Mouse (Mus musculus): ENCODE results near the gene Myl3. TPM values are rescaled to one million over a fixed set of nuclear protein-coding genes. Genes with fewer than 3 reads are reported as not detected.

Myl3 gene
- total RNA-seq, 2 experiments from 2014 or later, result 10,942 to 11,353 TPM

DNA sequence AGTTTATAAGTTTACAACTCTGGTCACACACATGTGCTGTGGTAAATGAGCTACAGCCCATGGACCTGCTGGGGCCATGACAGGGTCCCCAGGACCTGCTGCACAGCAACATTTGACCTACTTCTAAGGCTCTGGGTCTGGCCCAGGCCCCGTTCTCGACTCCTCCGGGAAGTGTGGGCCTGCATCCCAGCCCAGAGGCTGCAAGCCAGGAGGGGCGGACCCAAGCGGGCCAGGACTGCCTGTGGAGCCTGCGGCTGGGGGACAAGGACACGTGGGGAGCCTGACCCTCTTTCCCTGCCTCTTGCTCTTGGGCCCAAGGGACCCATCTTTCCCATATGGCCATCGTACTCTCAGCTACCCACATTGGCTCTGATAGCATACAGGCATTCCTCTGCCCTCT, 16.9 kb downstream of the Myl3 start:
- intact Hi-C loops (cut with DNase I), result loop anchor here (1.0 kb wide), 2 partner anchors 28 to 41 kb away; no protein-coding TSS in a partner anchor

GRCm38 (mm10) chr9:110759265-110759664, 17.6 kb downstream of the Myl3 start:
- DNase-seq, result peak; percentile 70 to 74
- intact Hi-C loops (cut with DNase I), result loop anchor here (1.0 kb wide), 2 partner anchors 29 to 42 kb away; no protein-coding TSS in a partner anchor

More for the DNA sequence above, 16.9 kb downstream of the Myl3 start:
- DNase-seq, result peak; percentile 86 to 88

GRCm38 (mm10) chr9:110760886-110761285, 19.2 kb downstream of the Myl3 start:
- no peak for DNase-seq
- intact Hi-C loops (cut with DNase I), result no loop called here

DNA sequence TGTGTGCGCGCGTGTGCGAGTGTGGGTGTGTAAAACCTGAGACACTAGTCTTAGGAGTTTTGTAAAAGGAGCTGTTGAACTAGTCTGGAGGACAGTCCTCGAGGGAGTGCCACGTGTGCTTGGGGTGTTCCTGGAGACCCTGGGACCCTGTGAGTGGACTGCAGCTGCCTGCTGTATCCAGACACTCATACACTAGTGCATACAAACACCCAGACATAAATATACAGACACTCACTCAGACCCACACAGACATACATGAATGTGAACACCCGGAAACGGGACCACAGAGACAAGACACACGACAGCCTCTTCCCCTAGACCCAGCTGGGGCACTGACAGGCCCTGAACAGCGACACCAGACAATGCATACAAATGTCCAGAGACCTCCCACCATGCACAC, 21.1 kb downstream of the Myl3 start:
- intact Hi-C loops (cut with DNase I), result no loop called here
- DNase-seq, result no peak

DNA sequence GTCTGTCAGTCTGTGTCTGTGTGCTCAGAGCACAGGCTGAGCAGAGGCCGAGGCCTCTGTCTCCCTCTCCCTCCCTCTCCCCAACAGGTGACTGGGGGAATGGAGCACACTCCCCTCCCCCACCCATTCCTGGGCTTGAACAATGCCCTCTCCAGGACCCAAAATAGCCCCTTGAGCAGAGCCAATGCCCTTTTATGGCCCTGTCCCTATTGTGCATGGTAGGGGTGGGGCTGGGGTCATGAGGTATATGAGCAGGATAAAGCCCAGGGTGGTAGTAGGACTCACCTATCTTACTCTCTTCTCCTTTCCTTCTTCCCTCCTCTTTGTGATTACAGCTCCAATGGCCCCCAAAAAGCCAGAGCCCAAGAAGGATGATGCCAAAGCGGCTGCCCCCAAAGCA, 21.7 kb downstream of the Myl3 start:
- DNase-seq, result peak; percentile 38 to 51
- intact Hi-C loops (cut with DNase I), result no loop called here

DNA sequence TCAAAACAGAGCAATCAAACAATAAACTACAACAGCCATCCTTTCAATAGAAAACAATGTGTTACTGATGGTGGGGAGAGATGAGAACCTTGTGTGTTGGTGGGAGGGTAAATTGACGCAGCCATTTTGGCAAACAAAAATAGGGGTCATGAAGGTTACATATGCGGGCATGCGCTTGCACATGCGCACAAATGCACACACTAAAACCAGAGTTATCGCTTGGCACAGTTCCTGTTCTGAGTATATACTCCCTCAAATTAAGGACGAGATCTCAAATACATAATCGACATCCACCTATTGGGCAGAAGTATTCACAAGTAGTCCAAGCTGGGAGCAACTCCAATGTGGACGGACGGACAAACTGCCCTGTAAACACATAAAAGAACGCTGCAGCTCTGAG, 30.7 kb downstream of the Myl3 start:
- DNase-seq, result no peak
- intact Hi-C loops (cut with DNase I), result no loop called here

DNA sequence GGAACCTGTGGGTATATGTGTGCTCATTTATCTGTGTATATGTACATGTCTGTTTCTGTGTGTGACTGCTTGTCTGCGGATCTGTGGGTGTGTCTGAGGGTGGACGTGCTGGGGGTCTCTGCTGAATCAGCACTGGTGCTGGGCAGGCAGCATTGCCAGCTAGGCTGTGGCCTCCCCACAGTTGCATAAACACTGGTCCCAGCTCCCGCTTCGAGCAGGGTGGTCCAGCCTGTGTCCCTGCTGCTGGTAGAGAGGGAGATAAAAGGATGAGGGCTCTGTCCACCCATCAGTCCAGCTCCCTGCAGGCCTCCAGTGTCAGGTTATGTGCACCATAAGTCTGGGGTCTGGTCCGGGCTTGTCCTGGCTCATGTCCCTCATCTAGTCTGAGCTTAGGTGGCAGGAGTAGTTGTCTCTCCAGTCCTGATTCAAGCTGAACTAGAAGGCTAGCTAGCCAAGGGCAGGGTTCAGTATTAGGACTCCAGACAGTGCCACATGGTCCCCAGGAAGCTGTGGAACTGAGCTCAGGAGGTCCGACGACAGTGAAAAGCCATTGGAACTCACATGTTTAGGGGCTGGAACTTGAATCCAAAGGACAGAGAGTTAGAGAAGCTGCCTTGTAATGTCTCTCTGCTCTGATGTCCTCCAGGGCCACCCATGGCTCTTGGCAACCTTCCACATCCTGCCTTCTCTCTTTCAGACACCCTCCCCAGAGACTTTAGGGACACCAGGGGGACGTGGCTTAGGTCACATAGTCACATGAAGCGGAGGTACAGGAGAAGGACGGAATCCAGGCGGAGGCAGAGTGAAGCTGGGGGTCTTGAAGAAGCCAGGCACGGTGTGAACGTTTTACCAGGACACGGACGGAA, 33.0 kb downstream of the Myl3 start:
- intact Hi-C loops (cut with DNase I), result loop anchor here (5.0 kb wide), 1 partner anchor 127 kb away; no protein-coding TSS in a partner anchor
- no peak for DNase-seq

DNA sequence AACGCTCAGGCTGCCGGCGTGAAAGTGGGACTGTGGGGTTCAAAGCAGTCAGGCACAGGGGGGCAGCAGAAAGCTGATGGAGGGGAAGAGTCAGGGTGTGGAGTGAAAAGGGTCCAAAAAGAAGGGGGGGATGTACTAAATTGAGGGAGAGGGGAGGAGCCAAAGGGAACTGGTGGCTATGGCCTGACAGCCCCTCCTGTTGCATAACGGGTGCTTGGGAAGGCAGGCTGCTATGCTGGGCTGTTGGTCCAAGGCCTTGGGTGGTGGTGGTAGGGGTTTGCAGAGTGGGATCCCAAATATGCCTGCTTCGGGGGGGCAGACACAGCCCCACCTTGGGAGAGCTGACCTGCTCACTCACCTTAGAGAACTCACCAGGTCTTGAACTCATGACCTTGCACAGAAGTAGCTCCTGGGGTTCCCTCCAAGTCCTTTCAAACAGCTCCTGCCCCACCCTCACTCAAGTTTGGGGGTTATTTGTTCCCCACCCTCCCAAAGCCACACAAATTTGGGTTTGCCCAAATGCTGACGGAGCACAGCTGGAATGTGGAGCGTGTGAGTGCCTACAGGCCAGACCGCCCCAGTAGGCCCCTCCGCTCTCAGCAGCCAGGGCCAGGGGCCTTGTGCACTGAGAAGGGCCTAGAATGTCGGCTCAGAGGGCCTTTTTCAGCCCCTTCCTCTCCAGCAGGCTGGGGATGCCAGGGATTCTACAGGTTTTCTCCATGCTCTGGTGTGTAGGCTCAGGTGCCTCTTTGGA, 33.8 kb downstream of the Myl3 start:
- DNase-seq, result no peak
- intact Hi-C loops (cut with DNase I), result loop anchor here (5.0 kb wide), 1 partner anchor 128 kb away; no protein-coding TSS in a partner anchor

DNA sequence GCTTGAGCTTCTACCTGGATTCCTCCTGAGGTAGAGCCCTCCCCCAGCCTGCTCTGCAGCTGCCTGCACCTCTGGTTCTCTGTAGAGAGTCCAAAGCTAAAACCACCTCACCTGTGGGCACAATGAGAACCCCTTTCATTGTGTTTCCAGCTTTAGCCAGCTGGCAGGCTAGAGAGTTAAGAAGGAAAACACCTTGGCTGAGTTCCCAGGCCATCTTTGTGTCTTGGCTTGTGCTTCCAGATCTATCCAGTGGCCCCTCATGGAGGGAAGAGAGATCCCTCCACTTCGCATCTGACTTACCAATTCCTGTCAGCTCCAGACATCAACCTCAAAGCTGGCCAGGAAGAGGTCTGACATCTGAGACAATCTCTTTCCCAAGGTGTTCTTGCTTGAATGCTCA, 36.4 kb downstream of the Myl3 start:
- DNase-seq, result no peak

GRCm38 (mm10) chr9:110778559-110778958, 36.9 kb downstream of the Myl3 start:
- no peak for DNase-seq
- intact Hi-C loops (cut with DNase I), result loop anchor here (5.0 kb wide), 1 partner anchor 131 kb away; no protein-coding TSS in a partner anchor

More for the DNA sequence above, 36.4 kb downstream of the Myl3 start:
- intact Hi-C loops (cut with DNase I), result loop anchor here (5.0 kb wide), 1 partner anchor 131 kb away; no protein-coding TSS in a partner anchor

DNA sequence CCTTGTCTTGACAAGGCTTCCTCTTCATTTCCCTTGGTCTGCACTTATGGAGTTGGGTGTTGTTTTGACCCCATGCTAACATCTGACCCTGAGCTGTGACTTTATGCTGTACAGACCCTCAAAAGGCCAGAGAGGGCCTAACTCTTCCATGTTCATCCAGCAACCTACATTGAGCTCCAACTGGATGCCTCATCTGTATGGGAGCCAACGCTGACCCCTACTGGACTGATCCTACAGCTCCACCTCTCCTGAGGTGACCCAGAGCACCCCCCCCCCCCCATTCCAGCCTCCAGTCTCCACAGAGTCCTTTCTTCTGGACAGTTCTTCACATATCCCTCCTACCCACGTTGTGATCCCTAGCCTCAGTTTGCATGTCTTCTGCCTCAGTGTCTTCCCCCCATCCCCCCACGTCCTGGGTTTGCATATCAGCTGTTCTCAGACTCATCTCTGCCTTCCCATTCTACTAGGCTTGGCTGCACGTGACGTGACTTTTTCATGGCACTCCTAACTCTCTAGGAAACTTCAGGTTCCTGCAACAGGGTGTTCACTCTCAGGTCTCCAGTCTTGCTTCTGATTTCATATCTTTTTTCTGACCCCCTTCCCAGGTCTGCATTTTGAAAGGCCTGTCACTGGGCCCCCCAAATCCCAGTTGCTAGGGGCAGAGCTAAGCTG, 37.7 kb downstream of the Myl3 start:
- intact Hi-C loops (cut with DNase I), result loop anchor here (5.0 kb wide), 1 partner anchor 132 kb away; no protein-coding TSS in a partner anchor
- no peak for DNase-seq

DNA sequence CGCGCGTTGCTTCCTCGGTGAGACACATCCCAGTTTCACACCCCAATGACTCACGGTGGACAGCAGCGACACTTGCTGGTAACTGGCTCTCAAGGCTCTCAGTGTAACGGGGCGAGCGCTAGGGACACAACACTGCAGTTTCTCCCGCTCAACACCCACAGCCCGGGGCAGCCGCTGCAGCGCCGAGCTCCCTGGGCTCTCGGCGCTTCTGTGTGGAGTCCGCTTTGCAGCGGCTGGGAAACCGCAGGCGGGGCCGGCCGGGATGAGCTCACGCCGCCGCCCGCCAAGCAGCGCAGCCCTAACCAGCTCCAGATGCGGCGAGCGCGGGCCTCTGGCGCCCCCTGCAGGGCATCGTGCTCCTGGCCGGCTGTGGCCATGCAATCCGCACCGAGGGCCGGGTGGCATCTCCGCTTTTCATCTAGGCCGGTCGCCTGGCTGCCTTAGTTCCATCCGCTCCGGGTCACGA, 39.6 kb downstream of the Myl3 start:
- intact Hi-C loops (cut with DNase I), result loop anchor here (1.0 to 5.0 kb wide), 5 partner anchors 52 to 368 kb away; partner anchors contain the start of gene Lrrc2
- peak; percentile 98 for DNase-seq

DNA sequence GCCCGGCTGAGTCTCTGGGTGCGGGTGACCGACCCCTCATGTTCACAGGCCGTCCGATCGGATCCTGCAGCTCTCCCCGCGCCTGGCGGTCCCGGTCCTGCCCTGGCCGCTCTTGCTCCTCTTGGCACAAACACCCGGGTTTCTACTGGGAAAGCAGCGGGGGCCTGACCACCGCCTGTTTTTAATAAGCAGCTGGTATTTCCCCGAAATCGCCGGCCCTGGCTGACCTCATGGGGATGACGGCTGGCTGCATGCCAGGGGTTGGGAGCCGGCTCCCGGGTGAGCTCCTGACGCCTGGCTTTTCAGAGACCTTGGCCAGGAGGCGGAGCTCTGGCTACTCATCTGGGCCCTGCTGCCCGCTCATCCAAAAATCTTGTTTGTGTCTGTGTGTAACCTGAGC, 40.1 kb downstream of the Myl3 start:
- DNase-seq, result peak; percentile 87 to 88
- intact Hi-C loops (cut with DNase I), result loop anchor here (1.0 to 5.0 kb wide), 6 partner anchors 52 to 368 kb away; partner anchors contain the start of gene Lrrc2

- intact Hi-C loops (cut with DNase I), result loop anchor here (2.0 to 5.0 kb wide), 2 partner anchors 87 to 169 kb away; partner anchors contain the start of gene Lrrc2
- DNase-seq, result no peak
Observed at GRCm38 (mm10) chr9:110783611-110784010, 42.0 kb downstream of the Myl3 start.

GRCm38 (mm10) chr9:110788169-110788568, 46.5 kb downstream of the Myl3 start:
- intact Hi-C loops (cut with DNase I), result no loop called here
- no peak for DNase-seq

- no peak for DNase-seq
- intact Hi-C loops (cut with DNase I), result no loop called here
Observed at GRCm38 (mm10) chr9:110790462-110790861, 48.8 kb downstream of the Myl3 start.

GRCm38 (mm10) chr9:110797013-110797412, 55.4 kb downstream of the Myl3 start:
- intact Hi-C loops (cut with DNase I), result no loop called here
- no peak for DNase-seq

DNA sequence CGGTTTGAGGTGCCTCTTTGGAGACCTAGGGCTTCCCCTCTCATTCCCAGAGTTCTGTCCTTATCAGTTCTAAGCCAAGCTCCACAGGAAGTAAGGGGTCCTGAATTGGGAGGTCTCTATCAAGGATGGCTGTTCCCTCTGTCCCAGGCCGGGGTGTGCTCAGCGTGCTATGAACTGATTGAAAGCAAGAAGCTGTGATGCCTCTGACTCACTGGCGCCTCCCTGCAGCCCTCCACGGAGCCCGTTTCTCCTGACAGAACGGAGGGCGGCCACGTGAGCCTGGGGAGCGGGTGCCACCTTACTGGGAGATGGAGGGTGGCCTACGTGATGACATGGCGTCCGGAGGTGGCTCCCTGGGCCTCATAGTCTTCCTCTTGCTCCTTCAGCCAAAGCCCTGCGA, 56.2 kb downstream of the Myl3 start, which contains the start of gene Prss42:
Prss42 (plus strand) TSS at position 301 of the 400 bp plus-strand sequence.
- intact Hi-C loops (cut with DNase I), result no loop called here
- no peak for DNase-seq

GRCm38 (mm10) chr9:110800834-110801479, 59.3 kb downstream of the Myl3 start:
- intact Hi-C loops (cut with DNase I), result no loop called here
- no peak for DNase-seq

GRCm38 (mm10) chr9:110803294-110803693, 61.6 kb downstream of the Myl3 start:
- no peak for DNase-seq
- intact Hi-C loops (cut with DNase I), result no loop called here
